Mouse (Mus musculus): ENCODE data around the gene Atp6v0e. TPM values are rescaled to one million over a fixed set of nuclear protein-coding genes. Genes with fewer than 3 reads are reported as not detected.

The Atp6v0e gene
- polyA plus RNA-seq, 1 experiment from 2014 or later: 118 TPM

DNA sequence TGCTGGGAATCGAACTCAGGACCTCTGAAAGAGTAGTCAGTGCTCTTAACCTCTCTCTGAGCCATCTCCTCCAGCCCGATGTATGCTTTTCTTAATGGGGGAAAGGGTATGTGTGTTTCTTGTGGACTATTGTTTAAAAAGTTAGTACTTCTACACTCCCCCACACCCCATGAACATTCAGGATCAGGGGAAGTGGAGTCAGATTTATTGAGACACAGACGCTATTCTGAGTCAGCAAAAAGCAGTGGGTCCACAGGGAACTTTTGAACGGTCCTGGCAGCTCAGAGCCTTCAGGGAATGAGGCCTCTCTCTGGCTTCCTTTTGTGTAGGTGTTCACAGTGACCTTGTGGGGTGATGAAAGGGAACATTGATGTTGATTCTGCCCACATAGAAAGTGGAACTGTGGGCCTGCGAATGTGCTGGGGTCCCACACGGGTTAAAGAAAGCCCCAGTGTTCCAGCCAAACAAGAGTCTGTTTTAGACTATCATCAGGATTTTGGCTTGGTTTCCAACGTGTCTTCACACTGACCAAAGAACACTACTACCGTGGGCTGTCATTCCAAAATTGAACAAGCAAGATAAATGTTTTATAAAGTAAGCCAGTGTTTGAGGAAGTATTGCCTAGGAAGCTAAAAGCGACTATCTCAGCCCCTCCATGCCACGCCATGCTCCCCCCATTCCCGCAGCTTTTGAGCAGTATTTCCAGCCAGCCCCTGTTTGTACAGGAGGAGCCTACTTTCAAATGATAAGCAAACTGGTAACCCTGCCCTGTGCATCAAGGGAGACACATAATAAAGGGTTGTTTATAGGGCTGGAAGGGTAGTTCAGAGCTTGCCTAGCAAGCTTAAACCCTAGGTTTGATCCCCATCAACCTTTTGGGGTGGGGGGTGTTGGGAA, 42.7 kb downstream of the Atp6v0e start:
- Histone ChIP-seq H3K4me2 (replicated peaks) (no peak overlapping the region), H3K4me1 (no peaks in the 10 kb centered on the region), H3K9me3 (no peaks in the 10 kb centered on the region), H3K36me3 (peaks cover 10% of the 10 kb centered on the region; the same call in 1 of the 2 replicates), H3K27me3 (no peaks in the 10 kb centered on the region), H3K4me3 (no peak overlapping the region), H3K9ac (no peak overlapping the region), H3K27ac (no peak overlapping the region)
- WGBS: 72% methylated on average over 11 of the region's 11 CpGs
- no peak for ATAC-seq (ENCODE audit: insufficient number of reproducible peaks, insufficient read depth, low FRiP score, low TSS enrichment)

DNA sequence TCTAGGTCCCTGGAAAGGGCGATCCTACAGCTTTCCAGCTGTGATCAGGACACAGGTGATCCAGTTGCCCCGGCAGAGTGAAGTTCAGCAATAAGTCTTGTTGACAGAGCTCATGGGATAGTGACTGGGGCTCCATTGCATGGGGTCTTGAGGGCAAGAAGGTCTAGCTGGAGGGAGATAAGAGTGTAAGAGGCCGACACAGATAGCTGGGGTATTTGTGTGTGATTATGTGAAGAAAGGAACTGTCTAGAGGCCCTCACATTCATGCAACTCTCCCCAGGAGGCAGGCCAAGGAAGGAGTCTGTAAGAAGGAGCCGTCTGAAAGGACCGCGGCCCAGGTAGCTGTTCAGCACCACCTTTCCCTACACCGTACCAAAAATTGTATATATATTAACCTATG, 44.0 kb downstream of the Atp6v0e start:
- no peaks in the 10 kb centered on the region for H3K27me3 ChIP-seq
- H3K9ac ChIP-seq: no peak overlapping the region
- 0 out of 2 replicates have a peak, but pooled peaks cover 4% of the 10 kb centered on the region for H3K36me3 ChIP-seq
- H3K4me2 ChIP-seq (replicated peaks): no peak overlapping the region
- WGBS: 71% methylated on average over 7 of the region's 7 CpGs
- no peaks in the 10 kb centered on the region for H3K4me1 ChIP-seq
- H3K9me3 ChIP-seq: no peaks in the 10 kb centered on the region
- no peak overlapping the region for H3K4me3 ChIP-seq
- ATAC-seq (ENCODE audit: insufficient number of reproducible peaks, insufficient read depth, low FRiP score, low TSS enrichment): no peak
- no peak overlapping the region for H3K27ac ChIP-seq

DNA sequence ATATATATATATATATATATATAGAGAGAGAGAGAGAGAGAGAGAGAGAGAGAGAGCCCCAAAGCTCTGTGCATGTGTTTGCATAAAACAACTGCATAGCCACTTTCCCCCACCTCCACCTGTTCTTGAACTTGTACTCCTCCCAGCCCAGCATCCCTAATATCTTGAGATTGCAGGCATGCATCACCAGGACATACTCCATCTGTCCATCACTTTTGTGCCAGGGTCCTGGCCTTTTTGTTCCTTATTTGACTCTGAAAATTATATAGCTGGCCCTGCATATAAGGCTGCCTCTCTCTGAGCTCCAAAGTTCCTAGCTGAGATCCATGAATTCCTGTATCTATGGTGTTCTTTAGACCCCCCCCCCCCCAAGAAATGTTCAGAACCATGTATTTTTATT, 45.5 kb downstream of the Atp6v0e start:
- Histone ChIP-seq H3K4me3 (no peak overlapping the region), H3K36me3 (0 out of 2 replicates have a peak, but pooled peaks cover 4% of the 10 kb centered on the region), H3K4me1 (no peaks in the 10 kb centered on the region), H3K9me3 (no peaks in the 10 kb centered on the region), H3K4me2 (replicated peaks) (no peak overlapping the region), H3K27me3 (no peaks in the 10 kb centered on the region), H3K9ac (no peak overlapping the region), H3K27ac (no peak overlapping the region)
- no peak for ATAC-seq (ENCODE audit: insufficient number of reproducible peaks, insufficient read depth, low FRiP score, low TSS enrichment)

DNA sequence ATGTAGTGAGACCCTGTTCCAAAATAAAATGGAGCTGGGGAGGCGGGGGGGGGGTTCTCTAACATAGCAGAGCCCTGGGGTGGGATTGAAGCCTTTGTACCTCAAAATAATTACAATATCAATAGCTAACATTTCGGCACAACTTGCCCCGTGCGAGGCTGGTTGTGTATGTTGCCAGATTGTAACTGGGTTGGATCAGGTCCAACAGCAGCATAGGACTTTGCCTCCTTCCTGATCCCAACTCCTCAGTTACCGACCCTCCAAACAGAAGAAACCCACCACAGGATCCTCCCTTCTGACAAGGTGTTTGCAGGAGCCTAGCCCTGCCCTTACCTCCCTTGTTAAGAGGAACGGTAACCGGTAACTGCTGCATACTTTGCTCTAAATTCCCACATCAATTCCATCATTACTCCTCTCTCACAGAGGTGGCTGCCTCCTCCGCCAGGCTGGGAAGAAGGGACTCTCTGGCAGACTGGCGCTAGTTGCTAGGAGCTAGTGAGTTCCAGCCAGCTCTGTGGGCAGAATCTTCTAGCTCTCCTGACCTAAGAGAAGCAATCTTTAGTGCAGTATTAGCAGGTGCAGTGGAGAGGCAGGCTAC, 46.1 kb downstream of the Atp6v0e start:
- ATAC-seq (ENCODE audit: insufficient number of reproducible peaks, insufficient read depth, low FRiP score, low TSS enrichment): no peak
- Histone ChIP-seq H3K4me1 (no peaks in the 10 kb centered on the region), H3K27me3 (no peaks in the 10 kb centered on the region), H3K9ac (no peak overlapping the region), H3K27ac (no peak overlapping the region), H3K9me3 (no peaks in the 10 kb centered on the region), H3K4me3 (no peak overlapping the region), H3K4me2 (replicated peaks) (no peak overlapping the region), H3K36me3 (0 out of 2 replicates have a peak, but pooled peaks cover 4% of the 10 kb centered on the region)
- WGBS: 64% methylated on average over 9 of the region's 9 CpGs

DNA sequence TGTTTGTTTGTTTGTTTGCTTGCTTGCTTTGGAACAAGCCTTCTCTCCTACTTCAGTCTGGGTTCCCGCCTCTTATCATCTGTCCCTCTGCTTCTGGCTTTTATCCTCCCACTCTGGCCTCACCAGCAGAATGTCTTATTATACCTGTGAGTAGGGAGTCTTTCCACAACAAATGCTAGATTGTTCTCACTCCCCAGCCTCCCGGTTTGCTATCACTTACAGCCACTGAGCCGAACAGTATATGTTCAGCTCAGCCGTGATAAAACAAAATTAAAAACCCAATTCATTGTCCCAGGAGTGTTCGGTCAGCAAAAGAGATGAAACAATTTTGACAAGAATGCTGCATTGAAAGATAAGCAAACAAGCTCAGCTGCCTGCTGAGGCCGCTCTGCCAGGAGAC, 47.0 kb downstream of the Atp6v0e start:
- Histone ChIP-seq H3K9me3 (no peaks in the 10 kb centered on the region), H3K4me1 (no peaks in the 10 kb centered on the region), H3K36me3 (no peaks in the 10 kb centered on the region), H3K27me3 (no peaks in the 10 kb centered on the region), H3K27ac (no peak overlapping the region), H3K4me2 (replicated peaks) (no peak overlapping the region), H3K4me3 (no peak overlapping the region), H3K9ac (no peak overlapping the region)
- no peak for ATAC-seq (ENCODE audit: insufficient number of reproducible peaks, insufficient read depth, low FRiP score, low TSS enrichment)
- WGBS: 51% methylated on average over 6 of the region's 6 CpGs

DNA sequence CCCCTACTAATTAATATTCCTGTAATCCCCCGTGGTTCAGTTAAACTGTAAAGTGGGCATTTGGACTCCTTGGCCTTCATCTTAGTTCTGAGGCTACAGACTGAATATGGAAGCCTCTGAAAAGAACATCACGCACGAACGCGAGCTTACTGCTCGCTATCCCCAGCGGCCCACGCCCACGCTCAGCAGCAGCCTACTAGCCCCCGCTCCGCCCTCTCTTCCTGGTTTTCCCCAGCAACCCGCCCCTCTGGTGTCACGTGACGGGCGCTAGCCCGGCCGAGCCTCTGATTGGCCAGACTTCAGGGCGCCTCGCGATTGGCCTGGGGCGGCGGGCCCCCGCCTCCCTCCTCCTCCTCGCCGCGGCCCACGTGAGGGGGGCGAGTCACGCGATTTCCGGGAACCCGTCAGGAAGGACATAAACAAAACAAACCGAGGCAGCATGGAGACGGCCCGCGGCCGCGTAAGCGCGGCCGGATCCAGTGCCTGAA, 52.3 kb downstream of the Atp6v0e start, which contains the start of gene Crebrf:
Gene Crebrf (plus strand): TSS at position 380 of the 488 bp plus-strand sequence.
- Histone ChIP-seq H3K27me3 (no peaks in the 10 kb centered on the region), H3K36me3 (no peaks in the 10 kb centered on the region), H3K4me3 (peak within 1 kb of the TSS; percentile 98), H3K9ac (peak within 1 kb of the TSS; percentile 63), H3K4me1 (no peaks in the 10 kb centered on the region), H3K9me3 (no peaks in the 10 kb centered on the region), H3K27ac (peak within 1 kb of the TSS; percentile 63), H3K4me2 (replicated peaks) (peak within 1 kb of the TSS; percentile 62)
- peak; percentile 43 for ATAC-seq (ENCODE audit: insufficient number of reproducible peaks, insufficient read depth, low FRiP score, low TSS enrichment)
- under 1% methylated on average over 41 of the region's 41 CpGs for WGBS

DNA sequence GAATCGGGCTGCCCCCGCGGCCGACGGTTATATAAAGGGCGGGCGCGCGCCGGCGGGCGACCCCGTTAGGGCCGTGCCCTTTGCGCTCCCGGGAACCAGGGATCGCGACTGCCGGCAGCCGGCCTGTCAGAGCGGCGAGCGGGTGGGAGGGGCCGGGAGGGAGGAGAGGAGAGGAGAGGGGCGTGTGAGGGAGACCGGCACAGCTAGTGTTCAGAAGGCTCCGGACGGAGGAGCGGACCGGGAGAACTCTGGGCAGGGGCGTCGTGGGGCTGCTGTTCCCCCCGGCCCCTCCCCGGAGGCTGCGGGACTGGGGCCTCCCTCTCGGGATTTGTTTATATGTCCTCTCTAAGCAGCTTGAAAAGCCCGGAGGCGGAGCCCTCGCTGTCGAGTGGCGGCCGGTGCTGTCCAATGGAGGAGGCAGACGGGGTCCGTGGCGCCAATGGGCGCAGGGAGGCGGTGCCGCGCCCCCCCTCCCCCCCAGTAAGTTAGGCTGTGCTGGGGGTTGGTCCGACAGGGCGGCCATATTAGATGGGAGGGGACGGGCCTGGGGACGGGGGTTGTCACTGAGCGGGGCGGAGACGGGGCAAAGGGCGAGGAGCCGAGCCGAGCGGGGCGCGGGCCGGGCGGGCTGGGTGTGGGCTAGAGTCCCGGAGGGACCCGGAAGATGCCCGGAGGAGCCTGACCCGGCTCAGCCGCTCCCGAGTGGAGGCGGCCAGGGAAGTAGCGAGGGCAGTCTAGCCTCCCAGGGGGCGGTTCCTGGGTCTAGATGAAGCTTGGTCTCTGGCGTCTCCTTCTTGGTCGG, 53.1 kb downstream of the Atp6v0e start:
- no peaks in the 10 kb centered on the region for H3K4me1 ChIP-seq
- H3K27ac ChIP-seq: peak overlapping the region; percentile 63
- no peaks in the 10 kb centered on the region for H3K36me3 ChIP-seq
- peak overlapping the region; percentile 63 for H3K9ac ChIP-seq
- peak overlapping the region; percentile 62 for H3K4me2 ChIP-seq (replicated peaks)
- peak overlapping the region; percentile 98 for H3K4me3 ChIP-seq
- under 1% methylated on average over 63 of the region's 75 CpGs for WGBS
- no peaks in the 10 kb centered on the region for H3K27me3 ChIP-seq
- ATAC-seq (ENCODE audit: insufficient number of reproducible peaks, insufficient read depth, low FRiP score, low TSS enrichment): peak; percentile 99
- no peaks in the 10 kb centered on the region for H3K9me3 ChIP-seq

DNA sequence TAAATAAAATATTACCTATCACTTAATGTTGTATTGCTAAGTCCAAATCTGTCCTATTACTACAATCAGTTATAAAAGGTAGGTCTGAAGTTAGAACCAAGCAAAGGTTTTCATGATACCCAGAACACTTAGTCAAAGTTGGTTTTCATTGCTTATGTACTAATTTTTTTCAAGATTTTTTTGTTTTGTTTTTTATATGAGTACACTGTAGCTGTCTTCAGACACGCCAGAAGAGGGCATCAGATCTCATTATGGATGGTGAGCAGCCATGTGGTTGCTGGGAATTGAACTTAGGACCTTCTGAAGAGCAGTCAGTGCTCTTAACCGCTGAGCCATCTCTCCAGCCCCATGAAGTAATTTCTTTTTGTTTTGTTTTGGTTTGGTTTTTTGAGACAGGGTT, 54.8 kb downstream of the Atp6v0e start:
- ATAC-seq (ENCODE audit: insufficient number of reproducible peaks, insufficient read depth, low FRiP score, low TSS enrichment): no peak
- WGBS: 59% methylated on average over 2 of the region's 2 CpGs
- Histone ChIP-seq H3K27me3 (no peaks in the 10 kb centered on the region), H3K9me3 (no peaks in the 10 kb centered on the region), H3K9ac (no peak overlapping the region), H3K4me3 (no peak overlapping the region), H3K4me2 (replicated peaks) (no peak overlapping the region), H3K36me3 (no peaks in the 10 kb centered on the region), H3K4me1 (no peaks in the 10 kb centered on the region), H3K27ac (no peak overlapping the region)

DNA sequence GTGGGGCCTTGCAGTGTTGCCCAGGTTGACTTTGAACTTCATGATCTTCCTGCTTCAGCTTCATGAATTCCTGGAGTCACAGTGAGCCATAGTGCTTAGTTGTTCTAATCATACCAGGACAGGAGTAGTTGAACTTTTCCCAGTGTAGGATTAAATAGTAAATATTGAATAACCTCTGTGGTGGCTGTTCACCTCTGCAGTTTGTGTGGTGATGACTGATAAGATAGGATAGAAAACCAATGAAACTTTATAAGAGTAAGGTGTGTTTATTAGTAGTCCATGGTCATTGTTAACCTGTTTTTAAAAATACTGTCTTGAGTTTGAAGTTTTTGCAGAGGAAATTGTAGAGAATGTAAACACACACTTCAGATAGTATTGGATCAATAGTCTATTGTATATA, 56.4 kb downstream of the Atp6v0e start:
- no peak overlapping the region for H3K4me2 ChIP-seq (replicated peaks)
- ATAC-seq (ENCODE audit: insufficient number of reproducible peaks, insufficient read depth, low FRiP score, low TSS enrichment): no peak

DNA sequence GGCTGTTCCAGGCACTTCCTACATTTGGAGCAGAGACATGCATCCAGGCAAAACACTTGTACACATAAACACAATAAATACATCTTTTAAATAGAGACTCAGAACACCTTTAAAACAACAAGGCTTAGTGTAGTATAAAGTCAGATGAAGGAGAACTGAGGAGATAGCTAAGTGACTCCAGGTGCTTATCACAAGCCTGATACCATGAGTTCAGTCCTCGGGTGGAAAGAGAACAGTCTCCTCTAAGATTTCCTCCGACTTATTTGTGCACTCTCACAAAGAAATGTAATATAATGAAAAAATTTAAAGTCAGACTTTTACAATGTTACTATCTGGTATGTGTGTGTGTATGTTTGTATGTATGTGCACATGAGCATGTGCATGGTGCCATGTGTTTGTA, 58.8 kb downstream of the Atp6v0e start:
- Histone ChIP-seq H3K27ac (no peak overlapping the region), H3K9me3 (no peaks in the 10 kb centered on the region), H3K27me3 (no peaks in the 10 kb centered on the region), H3K9ac (no peak overlapping the region), H3K4me2 (replicated peaks) (no peak overlapping the region), H3K4me3 (no peak overlapping the region), H3K36me3 (no peaks in the 10 kb centered on the region), H3K4me1 (no peaks in the 10 kb centered on the region)
- no peak for ATAC-seq (ENCODE audit: insufficient number of reproducible peaks, insufficient read depth, low FRiP score, low TSS enrichment)
- WGBS: 69% methylated on average over 2 of the region's 2 CpGs

More for the DNA sequence above, 56.4 kb downstream of the Atp6v0e start:
- H3K4me3 ChIP-seq: no peak overlapping the region
- H3K36me3 ChIP-seq: no peaks in the 10 kb centered on the region
- no peaks in the 10 kb centered on the region for H3K27me3 ChIP-seq
- H3K27ac ChIP-seq: no peak overlapping the region
- no peak overlapping the region for H3K9ac ChIP-seq
- no peaks in the 10 kb centered on the region for H3K4me1 ChIP-seq
- no peaks in the 10 kb centered on the region for H3K9me3 ChIP-seq

DNA sequence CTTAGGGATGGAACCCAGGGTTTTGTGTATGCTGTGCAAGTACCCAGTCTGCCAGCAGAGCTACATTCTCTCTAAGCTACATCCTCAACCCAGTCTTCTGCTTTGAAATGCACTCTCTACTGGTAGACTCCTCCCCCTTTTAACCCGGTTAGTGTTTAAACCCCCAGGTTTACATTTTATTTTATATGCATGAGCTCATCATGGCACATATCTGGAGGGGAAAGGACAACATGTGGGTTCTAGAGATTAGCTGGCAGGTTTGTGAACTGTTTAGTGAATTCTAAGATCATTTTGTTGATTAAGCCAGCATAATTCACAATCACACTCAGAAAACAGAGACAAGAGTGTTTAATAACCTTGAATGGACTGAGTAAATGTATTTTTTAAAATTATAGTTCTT, 61.8 kb downstream of the Atp6v0e start:
- Histone ChIP-seq H3K27me3 (no peaks in the 10 kb centered on the region), H3K4me3 (no peak overlapping the region), H3K27ac (no peak overlapping the region), H3K9me3 (no peaks in the 10 kb centered on the region), H3K36me3 (no peaks in the 10 kb centered on the region), H3K9ac (no peak overlapping the region), H3K4me2 (replicated peaks) (no peak overlapping the region), H3K4me1 (no peaks in the 10 kb centered on the region)
- no peak for ATAC-seq (ENCODE audit: insufficient number of reproducible peaks, insufficient read depth, low FRiP score, low TSS enrichment)
- 56% methylated on average over 1 of the region's 1 CpGs for WGBS
